Mouse (Mus musculus): ENCODE results near the gene Uts2r. TPM values are rescaled to one million over a fixed set of nuclear protein-coding genes. Genes with fewer than 3 reads are reported as not detected.

Uts2r gene
- 0.23 and 0.25 TPM in 2 replicates for polyA plus RNA-seq (2014; fragmentation: Nextera tagmentation; extraction: Ambion mirVana)

- ATAC-seq (ENCODE audit: low FRiP score): no peak
- Histone ChIP-seq H3K4me1 (replicated peaks; ENCODE audit: control insufficient read depth, insufficient read depth, low read length) (no peaks in the 10 kb centered on the region; the same call in 1 of the 2 replicates), H3K27ac (ENCODE audit: low read depth, low read length) (no peak within 1 kb of the TSS), H3K9ac (ENCODE audit: low read depth, low read length) (no peak within 1 kb of the TSS), H3K4me2 (replicated peaks; ENCODE audit: low read depth, low read length) (no peak within 1 kb of the TSS), H3K36me3 (ENCODE audit: control insufficient read depth, insufficient read depth, low read length) (no peaks in the 10 kb centered on the region), H3K27me3 (ENCODE audit: control insufficient read depth, insufficient read depth, low read length) (peaks cover 30% of the 10 kb centered on the region), H3K4me3 (ENCODE audit: low read depth, low read length) (no peak within 1 kb of the TSS), H3K9me3 (ENCODE audit: control insufficient read depth, low read length) (no peaks in the 10 kb centered on the region)
- 86% methylated on average over 5 of the region's 5 CpGs for WGBS
- no peak for DNase-seq (ENCODE audit: low spot score)
These were observed at the start of gene Uts2r for GRCm38 (mm10) chr11:121159971-121160370. Gene Uts2r, plus strand, starts transcription at chr11:121160271.

GRCm38 (mm10) chr11:121111051-121111450 lies 49.0 kb upstream of the Uts2r start:
- Histone ChIP-seq H3K9me3 (ENCODE audit: control insufficient read depth, low read length) (no peaks in the 10 kb centered on the region), H3K9ac (ENCODE audit: low read depth, low read length) (no peak overlapping the region), H3K4me3 (ENCODE audit: low read depth, low read length) (no peak overlapping the region), H3K27ac (ENCODE audit: low read depth, low read length) (no peak overlapping the region), H3K36me3 (ENCODE audit: control insufficient read depth, insufficient read depth, low read length) (no peaks in the 10 kb centered on the region), H3K27me3 (ENCODE audit: control insufficient read depth, insufficient read depth, low read length) (no peaks in the 10 kb centered on the region), H3K4me1 (replicated peaks; ENCODE audit: control insufficient read depth, insufficient read depth, low read length) (no peaks in the 10 kb centered on the region), H3K4me2 (replicated peaks; ENCODE audit: low read depth, low read length) (no peak overlapping the region)
- no peak for ATAC-seq (ENCODE audit: low FRiP score)
- no peak for DNase-seq (ENCODE audit: low spot score)
- WGBS: 93% methylated on average over 3 of the region's 3 CpGs

- Histone ChIP-seq H3K27me3 (ENCODE audit: control insufficient read depth, insufficient read depth, low read length) (no peaks in the 10 kb centered on the region), H3K9ac (ENCODE audit: low read depth, low read length) (no peak overlapping the region), H3K27ac (ENCODE audit: low read depth, low read length) (no peak overlapping the region), H3K4me1 (replicated peaks; ENCODE audit: control insufficient read depth, insufficient read depth, low read length) (no peaks in the 10 kb centered on the region), H3K4me2 (replicated peaks; ENCODE audit: low read depth, low read length) (no peak overlapping the region), H3K4me3 (ENCODE audit: low read depth, low read length) (no peak overlapping the region), H3K9me3 (ENCODE audit: control insufficient read depth, low read length) (no peaks in the 10 kb centered on the region), H3K36me3 (ENCODE audit: control insufficient read depth, insufficient read depth, low read length) (no peaks in the 10 kb centered on the region)
- no peak for ATAC-seq (ENCODE audit: low FRiP score)
- DNase-seq (ENCODE audit: low spot score): no peak
- WGBS: 77% methylated on average over 1 of the region's 1 CpGs
These were observed 48.5 kb upstream of the Uts2r start for GRCm38 (mm10) chr11:121111601-121112000.

- ATAC-seq (ENCODE audit: low FRiP score): no peak
These were observed 47.8 kb upstream of the Uts2r start for GRCm38 (mm10) chr11:121112091-121112775.

GRCm38 (mm10) chr11:121118106-121118505 lies 42.0 kb upstream of the Uts2r start:
- H3K27me3 ChIP-seq (ENCODE audit: control insufficient read depth, insufficient read depth, low read length): no peaks in the 10 kb centered on the region
- 91% methylated on average over 18 of the region's 18 CpGs for WGBS

More at GRCm38 (mm10) chr11:121112091-121112775, 47.8 kb upstream of the Uts2r start:
- whole genome bisulfite sequencing: 80% methylated on average over 5 of the region's 5 CpGs
- no peaks in the 10 kb centered on the region for H3K4me1 ChIP-seq (replicated peaks; ENCODE audit: control insufficient read depth, insufficient read depth, low read length)
- no peak for DNase-seq (ENCODE audit: low spot score)
- no peaks in the 10 kb centered on the region for H3K27me3 ChIP-seq (ENCODE audit: control insufficient read depth, insufficient read depth, low read length)
- no peak overlapping the region for H3K27ac ChIP-seq (ENCODE audit: low read depth, low read length)
- H3K9ac ChIP-seq (ENCODE audit: low read depth, low read length): no peak overlapping the region
- H3K4me2 ChIP-seq (replicated peaks; ENCODE audit: low read depth, low read length): no peak overlapping the region
- no peak overlapping the region for H3K4me3 ChIP-seq (ENCODE audit: low read depth, low read length)
- no peaks in the 10 kb centered on the region for H3K36me3 ChIP-seq (ENCODE audit: control insufficient read depth, insufficient read depth, low read length)
- H3K9me3 ChIP-seq (ENCODE audit: control insufficient read depth, low read length): no peaks in the 10 kb centered on the region

GRCm38 (mm10) chr11:121118577-121118976 lies 41.5 kb upstream of the Uts2r start, which contains the start of gene Tex19.2:
Gene Tex19.2, minus strand, starts transcription at chr11:121118677.
- Histone ChIP-seq H3K36me3 (ENCODE audit: control insufficient read depth, insufficient read depth, low read length) (no peaks in the 10 kb centered on the region), H3K4me1 (replicated peaks; ENCODE audit: control insufficient read depth, insufficient read depth, low read length) (no peaks in the 10 kb centered on the region), H3K4me3 (ENCODE audit: low read depth, low read length) (no peak within 1 kb of the TSS), H3K9me3 (ENCODE audit: control insufficient read depth, low read length) (no peaks in the 10 kb centered on the region), H3K27me3 (ENCODE audit: control insufficient read depth, insufficient read depth, low read length) (no peaks in the 10 kb centered on the region), H3K9ac (ENCODE audit: low read depth, low read length) (no peak within 1 kb of the TSS), H3K4me2 (replicated peaks; ENCODE audit: low read depth, low read length) (no peak within 1 kb of the TSS), H3K27ac (ENCODE audit: low read depth, low read length) (no peak within 1 kb of the TSS)
- no peak for DNase-seq (ENCODE audit: low spot score)
- ATAC-seq (ENCODE audit: low FRiP score): no peak
- 70% methylated on average over 3 of the region's 3 CpGs for WGBS

More at GRCm38 (mm10) chr11:121118106-121118505, 42.0 kb upstream of the Uts2r start:
- no peak overlapping the region for H3K4me2 ChIP-seq (replicated peaks; ENCODE audit: low read depth, low read length)
- no peaks in the 10 kb centered on the region for H3K9me3 ChIP-seq (ENCODE audit: control insufficient read depth, low read length)
- H3K9ac ChIP-seq (ENCODE audit: low read depth, low read length): no peak overlapping the region
- ATAC-seq (ENCODE audit: low FRiP score) (no peak), DNase-seq (ENCODE audit: low spot score) (no peak)
- no peaks in the 10 kb centered on the region for H3K4me1 ChIP-seq (replicated peaks; ENCODE audit: control insufficient read depth, insufficient read depth, low read length)
- H3K36me3 ChIP-seq (ENCODE audit: control insufficient read depth, insufficient read depth, low read length): no peaks in the 10 kb centered on the region
- no peak overlapping the region for H3K4me3 ChIP-seq (ENCODE audit: low read depth, low read length)
- no peak overlapping the region for H3K27ac ChIP-seq (ENCODE audit: low read depth, low read length)

GRCm38 (mm10) chr11:121121151-121121550 lies 38.9 kb upstream of the Uts2r start:
- H3K4me2 ChIP-seq (replicated peaks; ENCODE audit: low read depth, low read length): no peak overlapping the region
- no peaks in the 10 kb centered on the region for H3K4me1 ChIP-seq (replicated peaks; ENCODE audit: control insufficient read depth, insufficient read depth, low read length)
- no peaks in the 10 kb centered on the region for H3K27me3 ChIP-seq (ENCODE audit: control insufficient read depth, insufficient read depth, low read length)
- no peak overlapping the region for H3K4me3 ChIP-seq (ENCODE audit: low read depth, low read length)
- no peaks in the 10 kb centered on the region for H3K9me3 ChIP-seq (ENCODE audit: control insufficient read depth, low read length)
- H3K36me3 ChIP-seq (ENCODE audit: control insufficient read depth, insufficient read depth, low read length): no peaks in the 10 kb centered on the region
- no peak for ATAC-seq (ENCODE audit: low FRiP score)
- DNase-seq (ENCODE audit: low spot score): no peak
- H3K27ac ChIP-seq (ENCODE audit: low read depth, low read length): no peak overlapping the region
- H3K9ac ChIP-seq (ENCODE audit: low read depth, low read length): no peak overlapping the region
- WGBS: 91% methylated on average over 3 of the region's 3 CpGs

GRCm38 (mm10) chr11:121122024-121122670 lies 37.9 kb upstream of the Uts2r start:
- no peaks in the 10 kb centered on the region for H3K4me1 ChIP-seq (replicated peaks; ENCODE audit: control insufficient read depth, insufficient read depth, low read length)
- no peak overlapping the region for H3K9ac ChIP-seq (ENCODE audit: low read depth, low read length)
- H3K27me3 ChIP-seq (ENCODE audit: control insufficient read depth, insufficient read depth, low read length): no peaks in the 10 kb centered on the region
- H3K36me3 ChIP-seq (ENCODE audit: control insufficient read depth, insufficient read depth, low read length): no peaks in the 10 kb centered on the region
- ATAC-seq (ENCODE audit: low FRiP score): no peak
- DNase-seq (ENCODE audit: low spot score): no peak
- no peak overlapping the region for H3K4me2 ChIP-seq (replicated peaks; ENCODE audit: low read depth, low read length)
- H3K9me3 ChIP-seq (ENCODE audit: control insufficient read depth, low read length): no peaks in the 10 kb centered on the region
- no peak overlapping the region for H3K27ac ChIP-seq (ENCODE audit: low read depth, low read length)
- WGBS: 89% methylated on average over 2 of the region's 2 CpGs
- no peak overlapping the region for H3K4me3 ChIP-seq (ENCODE audit: low read depth, low read length)

- Histone ChIP-seq H3K27ac (ENCODE audit: low read depth, low read length) (no peak overlapping the region), H3K4me2 (replicated peaks; ENCODE audit: low read depth, low read length) (no peak overlapping the region), H3K9ac (ENCODE audit: low read depth, low read length) (no peak overlapping the region), H3K27me3 (ENCODE audit: control insufficient read depth, insufficient read depth, low read length) (no peaks in the 10 kb centered on the region), H3K36me3 (ENCODE audit: control insufficient read depth, insufficient read depth, low read length) (no peaks in the 10 kb centered on the region), H3K9me3 (ENCODE audit: control insufficient read depth, low read length) (no peaks in the 10 kb centered on the region), H3K4me1 (replicated peaks; ENCODE audit: control insufficient read depth, insufficient read depth, low read length) (no peaks in the 10 kb centered on the region), H3K4me3 (ENCODE audit: low read depth, low read length) (no peak overlapping the region)
- ATAC-seq (ENCODE audit: low FRiP score) (no peak), DNase-seq (ENCODE audit: low spot score) (no peak)
- WGBS: 84% methylated on average over 4 of the region's 4 CpGs
These were observed 36.6 kb upstream of the Uts2r start for GRCm38 (mm10) chr11:121123438-121123837.
